Mouse (Mus musculus) cerebellum, adult 2 months (tissue): Measurements from ENCODE around the gene Eme2.

Experiments
- CTCF ChIP-seq: fragments of 200-500 bp; IDR thresholded peaks from 2 replicates; pipeline ENCODE4 v1.5.1; 2011; ENCODE audit warnings: low read depth, mild to moderate bottlenecking, control low read depth, low read length, moderate library complexity, borderline replicate concordance; ENCODE audit not compliant: insufficient read depth
- POLR2A ChIP-seq: fragments of 200-500 bp; IDR thresholded peaks from 2 replicates; pipeline ENCODE4 v1.6.1; 2011; ENCODE audit warnings: low read length, control low read depth, borderline replicate concordance; ENCODE audit not compliant: insufficient read depth

DNA sequence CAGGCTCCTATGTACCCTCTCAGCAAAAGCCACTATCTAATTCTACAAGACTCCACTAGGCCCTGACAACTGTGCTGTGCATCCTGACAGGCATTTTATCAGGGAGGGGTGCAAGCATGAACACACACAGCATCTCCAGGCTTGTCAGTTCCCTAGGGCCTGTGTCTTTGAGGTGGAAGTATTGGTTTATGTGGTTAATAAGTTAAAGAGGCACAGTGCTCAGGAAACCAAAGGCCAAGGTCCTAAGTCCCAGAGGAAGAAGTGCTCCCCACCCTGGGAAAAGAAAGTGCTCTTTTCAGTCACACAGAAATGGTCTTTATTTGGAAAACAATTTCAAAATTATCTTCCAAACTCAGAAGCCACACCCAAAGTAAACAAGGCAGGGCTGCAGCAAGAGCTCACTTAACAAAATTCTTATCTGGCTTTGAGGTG is 46.3 kb downstream of the Eme2 start:
- TF ChIP-seq POLR2A, result no peak
- TF ChIP-seq CTCF, result no peak
